Mouse (Mus musculus): Measurements from ENCODE around the gene Aicda.

DNA sequence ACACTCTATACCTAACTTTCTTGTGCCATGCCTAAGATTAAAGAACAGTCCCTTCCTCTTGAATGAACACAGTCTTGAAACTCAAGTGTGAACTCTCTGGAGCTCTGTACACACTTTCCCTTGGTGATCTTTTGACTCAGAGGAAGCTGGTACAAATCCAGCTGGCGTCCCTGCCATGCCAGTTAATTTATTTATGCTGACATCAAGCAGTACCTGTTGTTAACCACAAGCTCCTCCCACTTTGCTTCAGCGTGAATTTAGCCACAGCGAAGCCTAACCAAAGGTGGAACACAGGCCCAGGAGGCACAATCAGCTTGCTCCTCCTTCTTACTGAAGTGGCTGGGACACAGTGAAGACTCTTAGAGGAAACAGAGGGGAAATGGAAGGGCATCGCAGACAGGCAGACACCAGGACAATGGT, 20.7 kb upstream of the Aicda start:
- TF ChIP-seq POLR2A (IDR thresholded peaks at IDR 0.05; ENCODE audit: low read depth, low read length) (no peak), CTCF (IDR thresholded peaks at IDR 0.05; ENCODE audit: extremely low read depth, insufficient read depth, insufficient read length, insufficient replicate concordance) (no peak)

All from spleen, adult 2 months (tissue).